ENCODE assay signal across 8 mouse cellular contexts in the genomic region with DNA sequence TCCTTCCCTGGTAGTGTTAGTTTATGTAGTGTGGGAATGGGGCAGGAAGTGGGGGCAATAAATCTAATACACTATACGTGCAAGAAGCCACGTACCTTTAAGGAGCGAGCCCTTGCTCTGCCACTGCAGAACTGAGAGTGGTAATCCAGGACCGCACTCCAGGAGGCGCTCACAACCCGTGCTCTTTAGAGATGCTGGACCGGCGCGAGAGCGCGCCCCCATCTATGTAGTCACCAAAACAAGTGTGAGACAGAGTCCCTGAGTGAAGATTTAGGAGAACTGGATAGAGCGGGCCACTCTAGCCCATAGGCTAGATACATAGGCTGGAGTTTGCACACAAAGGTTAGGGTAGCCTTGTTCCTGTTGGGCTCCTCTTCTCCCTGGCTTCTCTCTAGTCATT. TPM values are rescaled to one million over a fixed set of nuclear protein-coding genes. Genes with fewer than 3 reads are reported as not detected.
DNase-seq lines count a peak whose midpoint lies in the region; ATAC-seq lines count a peak whose summit lies in the region.

No protein-coding gene starts in this region.

- H3K9ac ChIP-seq in liver, embryonic 13.5 days, result no peak overlapping the region

- H3K9me3 ChIP-seq in liver, embryonic 13.5 days (replicated peaks), result no peaks in the 10 kb centered on the region

- 4% methylated on average over 12 of the region's 12 CpGs for WGBS in liver, embryonic 13.5 days (ENCODE audit: insufficient replicate concordance)

- H3K4me1 ChIP-seq in liver, embryonic 13.5 days (replicated peaks), result peaks cover 25% of the 10 kb centered on the region

- H3K27ac ChIP-seq in liver, embryonic 13.5 days, result no peak overlapping the region

- H3K4me3 ChIP-seq in liver, embryonic 13.5 days (replicated peaks), result no peak overlapping the region

- ATAC-seq in liver, embryonic 13.5 days (ENCODE audit: low read depth), result peak; percentile 29
- peak; percentile 71 for ATAC-seq in neutrophil, adult 5-6 weeks (ENCODE audit: extremely low read depth, insufficient number of reproducible peaks, low FRiP score, poor library complexity, severe bottlenecking)

- no peaks in the 10 kb centered on the region for H3K36me3 ChIP-seq in liver, embryonic 13.5 days

- no peaks in the 10 kb centered on the region for H3K27me3 ChIP-seq in liver, embryonic 13.5 days

- H3K4me2 ChIP-seq in liver, embryonic 13.5 days, result no peak overlapping the region

- peak; percentile 63 for DNase-seq in 3T3-L1 (ENCODE audit: low read depth, low spot score)
- peak; percentile 89 to 96 for DNase-seq in adrenal gland, adult (ENCODE audit: inconsistent age in 2 of 2, low spot score in 1 of 2)
- DNase-seq in embryo, embryonic 11 days, result peak; percentile 89
- peak; percentile 59 to 79 for DNase-seq in heart, adult 9 months (ENCODE audit: low spot score in 2 of 2)
- DNase-seq in kidney, postnatal 10 days, result peak; percentile 92
- DNase-seq in liver, embryonic 13.5 days, result peak; percentile 36
- peak; percentile 90 for DNase-seq in testis, postnatal 10 days (ENCODE audit: low spot score)

RNA-seq across cellular contexts. Expression of gene Flywch1, which starts 2.7 kb away (rescaled TPM):
- polyA plus RNA-seq in liver, embryonic 13.5 days (2015; fragmentation: Nextera tagmentation; extraction: Ambion mirVana), result 12.6 and 13.0 TPM in 2 replicates
- 16.8 and 18.3 TPM in 2 replicates for total RNA-seq in neutrophil, adult 5-6 weeks (2017)

RNA-seq across cellular contexts. Expression of gene Flywch2, which starts 11.8 kb away (rescaled TPM):
- polyA plus RNA-seq in liver, embryonic 13.5 days (2015; fragmentation: Nextera tagmentation; extraction: Ambion mirVana), result 1.3 and 1.4 TPM in 2 replicates
- not detected in 2 replicates for total RNA-seq in neutrophil, adult 5-6 weeks (2017)

RNA-seq across cellular contexts. Expression of gene Srrm2, which starts 16.2 kb away (rescaled TPM):
- 228 and 235 TPM in 2 replicates for polyA plus RNA-seq in liver, embryonic 13.5 days (2015; fragmentation: Nextera tagmentation; extraction: Ambion mirVana)
- 281 and 303 TPM in 2 replicates for total RNA-seq in neutrophil, adult 5-6 weeks (2017)

RNA-seq across cellular contexts. Expression of gene Kremen2, which starts 28.5 kb away (rescaled TPM):
- polyA plus RNA-seq in liver, embryonic 13.5 days (2015; fragmentation: Nextera tagmentation; extraction: Ambion mirVana), result 0.10 and 0.17 TPM in 2 replicates
- total RNA-seq in neutrophil, adult 5-6 weeks (2017), result 0.23 TPM in 1 of 2 replicates, not detected in the other

RNA-seq across cellular contexts. Expression of gene Paqr4, which starts 33.4 kb away (rescaled TPM):
- polyA plus RNA-seq in liver, embryonic 13.5 days (2015; fragmentation: Nextera tagmentation; extraction: Ambion mirVana), result 7.8 and 7.9 TPM in 2 replicates
- total RNA-seq in neutrophil, adult 5-6 weeks (2017), result 0.70 TPM in 1 of 2 replicates, not detected in the other

Comparison
In these comparisons a context has a peak if more than half of its experiments do, and no peak if none do; other contexts are left out.
1. DNase-seq: peak in every context shown above with its lines; median percentile 92 in adrenal gland, adult; 92 in kidney, postnatal 10 days; 90 in testis, postnatal 10 days; 89 in embryo, embryonic 11 days; 69 in heart, adult 9 months; 63 in 3T3-L1; 36 in liver, embryonic 13.5 days.